Mouse (Mus musculus) small intestine, adult 2 months (tissue): ENCODE results near the gene Gpc6. TPM values are rescaled to one million over a fixed set of nuclear protein-coding genes. Genes with fewer than 3 reads are reported as not detected.

Experiments
- H3K27ac ChIP-seq: fragments of 200-500 bp; 2 replicates; pipeline ENCODE4 v1.5.1; 2012; ENCODE audit warnings: low read depth, low read length, control low read depth, inconsistent platforms; ENCODE audit not compliant: insufficient read depth
- H3K27me3 ChIP-seq: fragments of 200-500 bp; 2 replicates; pipeline ENCODE4 v1.6.1; 2012; ENCODE audit warnings: mild to moderate bottlenecking, moderate library complexity, low read length, inconsistent platforms; ENCODE audit not compliant: control insufficient read depth, insufficient read depth
- H3K36me3 ChIP-seq: fragments of 200-500 bp; 2 replicates; pipeline ENCODE4 v1.6.1; 2012; ENCODE audit warnings: mild to moderate bottlenecking, low read length, control low read depth, inconsistent platforms; ENCODE audit not compliant: control insufficient read depth, insufficient read depth
- H3K4me1 ChIP-seq: fragments of 200-500 bp; 2 replicates; pipeline ENCODE4 v1.6.1; 2012; ENCODE audit warnings: low read length, inconsistent platforms, mixed read lengths; ENCODE audit not compliant: control insufficient read depth, insufficient read depth, insufficient read length
- H3K4me3 ChIP-seq: fragments of 200-500 bp; 2 replicates; pipeline ENCODE4 v1.5.1; 2012; ENCODE audit warnings: low read depth, mild to moderate bottlenecking, control low read depth, inconsistent platforms, low read length, moderate library complexity
- CTCF ChIP-seq: fragments of 200-500 bp; IDR thresholded peaks from 2 replicates; pipeline ENCODE4 v1.5.1; 2012; ENCODE audit warnings: low read depth, mild to moderate bottlenecking, control low read depth, inconsistent platforms, low read length, moderate library complexity, mixed read lengths; ENCODE audit not compliant: insufficient replicate concordance, insufficient read length; ENCODE audit errors: extremely low read depth
- POLR2A ChIP-seq: fragments of 200-500 bp; IDR thresholded peaks from 2 replicates; pipeline ENCODE4 v1.6.1; 2012; ENCODE audit warnings: low read depth, mild to moderate bottlenecking, control low read depth, inconsistent platforms, low read length, moderate library complexity
- WGBS: fragments of 180-500 bp; shearing (Covaris S2); methylation state at CpG from one replicate; pipeline ENCODE4 v1.1.7; 2018; 5-methylcytosine and 5-hydroxymethylcytosine counted together
- polyA plus RNA-seq: library from polyadenylated mRNA; depleted of rRNA; stranded (reverse); fragments of >200 nt; gene quantifications from 2 replicates; pipeline ENCODE4 v1.2.3, GENCODE M21; 2012; rRNA removed

The Gpc6 gene
- polyA plus RNA-seq, result 0.71 and 0.81 TPM in 2 replicates

- peak within 1 kb of the TSS; percentile 63 for H3K4me3 ChIP-seq
- 2% methylated on average over 38 of the region's 38 CpGs for WGBS
- no peaks in the 10 kb centered on the region for H3K36me3 ChIP-seq
- TF ChIP-seq POLR2A (no peak), CTCF (no peak)
- H3K27ac ChIP-seq, result no peak within 1 kb of the TSS
- H3K27me3 ChIP-seq, result no peaks in the 10 kb centered on the region
- H3K4me1 ChIP-seq, result no peaks in the 10 kb centered on the region
Observed at GRCm38 (mm10) chr14:116924876-116925601, at the start of gene Gpc6. Gpc6 (plus strand) TSS chr14:116925315.

- WGBS, result 80% methylated on average over 7 of the region's 7 CpGs
- Histone ChIP-seq H3K36me3 (no peaks in the 10 kb centered on the region), H3K4me3 (no peak overlapping the region), H3K4me1 (no peaks in the 10 kb centered on the region), H3K27me3 (no peaks in the 10 kb centered on the region), H3K27ac (no peak overlapping the region)
- no peak for TF ChIP-seq POLR2A
- no peak for TF ChIP-seq CTCF
Observed at GRCm38 (mm10) chr14:116882480-116883044, 42.6 kb upstream of the Gpc6 start.

- no peaks in the 10 kb centered on the region for H3K27me3 ChIP-seq
- no peaks in the 10 kb centered on the region for H3K36me3 ChIP-seq
- H3K27ac ChIP-seq, result no peak overlapping the region
- TF ChIP-seq CTCF (no peak), POLR2A (no peak)
- H3K4me3 ChIP-seq, result no peak overlapping the region
- WGBS, result 17% methylated on average over 3 of the region's 3 CpGs
- H3K4me1 ChIP-seq, result no peaks in the 10 kb centered on the region
Observed at GRCm38 (mm10) chr14:116894316-116894715, 30.8 kb upstream of the Gpc6 start.

- TF ChIP-seq POLR2A, result no peak
- no peak for TF ChIP-seq CTCF
- 39% methylated on average over 1 of the region's 1 CpGs for WGBS
- Histone ChIP-seq H3K4me1 (no peaks in the 10 kb centered on the region), H3K36me3 (no peaks in the 10 kb centered on the region), H3K4me3 (no peak overlapping the region), H3K27ac (no peak overlapping the region), H3K27me3 (no peaks in the 10 kb centered on the region)
Observed at GRCm38 (mm10) chr14:116897971-116898370, 27.1 kb upstream of the Gpc6 start.

- WGBS, result 50% methylated on average over 1 of the region's 1 CpGs
- no peaks in the 10 kb centered on the region for H3K27me3 ChIP-seq
- no peaks in the 10 kb centered on the region for H3K4me1 ChIP-seq
- no peaks in the 10 kb centered on the region for H3K36me3 ChIP-seq
- TF ChIP-seq CTCF (no peak), POLR2A (no peak)
- H3K4me3 ChIP-seq, result no peak overlapping the region
- H3K27ac ChIP-seq, result no peak overlapping the region
Observed at GRCm38 (mm10) chr14:116911768-116912167, 13.3 kb upstream of the Gpc6 start.

- Histone ChIP-seq H3K27ac (no peak overlapping the region), H3K4me1 (no peaks in the 10 kb centered on the region), H3K27me3 (no peaks in the 10 kb centered on the region), H3K36me3 (no peaks in the 10 kb centered on the region), H3K4me3 (no peak overlapping the region)
- TF ChIP-seq POLR2A (no peak), CTCF (no peak)
- 81% methylated on average over 6 of the region's 6 CpGs for WGBS
Observed at GRCm38 (mm10) chr14:116916874-116917273, 8.2 kb upstream of the Gpc6 start.

- H3K27me3 ChIP-seq, result no peaks in the 10 kb centered on the region
- TF ChIP-seq CTCF, result no peak
- TF ChIP-seq POLR2A, result no peak
- no peak overlapping the region for H3K27ac ChIP-seq
- WGBS, result 76% methylated on average over 2 of the region's 2 CpGs
- no peaks in the 10 kb centered on the region for H3K36me3 ChIP-seq
- no peak overlapping the region for H3K4me3 ChIP-seq
- no peaks in the 10 kb centered on the region for H3K4me1 ChIP-seq
Observed at GRCm38 (mm10) chr14:116924266-116924665, 849 bp upstream of the Gpc6 start.
